Mouse (Mus musculus) cerebellum, postnatal 25 days (tissue): ENCODE data around the gene AC134908.4.
"Not testable (repeated sequence)": the region's sequence is repeated elsewhere in the genome, so short reads cannot be mapped to it uniquely, and the experiment has no call there.

Experiments
- DNase-seq, 2 experiments: peaks; one replicate each; pipeline ENCODE4 v3.0.0; 2021; ENCODE audit warnings: mixed read lengths in 2 of 2

AC134908.4 gene

DNA sequence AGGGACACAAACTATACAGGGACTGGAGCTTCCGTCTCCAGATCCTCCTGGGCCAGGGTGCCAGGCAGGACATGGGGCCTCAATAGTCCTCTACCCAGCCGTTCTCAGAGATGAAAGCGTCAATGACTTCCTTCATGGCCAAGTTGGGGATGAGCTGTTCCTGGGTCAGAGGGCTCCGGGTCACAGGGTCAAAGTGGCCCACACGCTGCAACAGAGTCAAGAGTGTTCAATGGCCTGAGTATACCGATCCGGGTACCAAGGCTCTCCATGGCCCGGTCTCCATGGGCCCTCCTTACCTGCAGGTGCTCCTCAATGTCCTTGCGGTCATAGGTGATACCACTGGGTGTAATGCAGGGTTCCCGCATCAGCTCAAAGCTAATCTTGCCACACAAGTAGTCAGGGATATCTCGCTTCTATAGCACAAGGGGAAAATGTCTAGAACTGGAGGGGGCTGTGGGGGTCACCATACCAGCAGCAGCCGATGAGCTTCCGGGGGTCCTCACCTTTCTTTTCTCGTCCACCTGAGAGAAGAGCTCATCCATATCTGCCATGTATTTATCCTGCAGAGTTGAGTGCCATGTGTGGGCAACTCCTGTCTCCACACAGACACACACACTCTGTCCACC, 35.5 kb upstream of the AC134908.4 start:
- DNase-seq: no peak

DNA sequence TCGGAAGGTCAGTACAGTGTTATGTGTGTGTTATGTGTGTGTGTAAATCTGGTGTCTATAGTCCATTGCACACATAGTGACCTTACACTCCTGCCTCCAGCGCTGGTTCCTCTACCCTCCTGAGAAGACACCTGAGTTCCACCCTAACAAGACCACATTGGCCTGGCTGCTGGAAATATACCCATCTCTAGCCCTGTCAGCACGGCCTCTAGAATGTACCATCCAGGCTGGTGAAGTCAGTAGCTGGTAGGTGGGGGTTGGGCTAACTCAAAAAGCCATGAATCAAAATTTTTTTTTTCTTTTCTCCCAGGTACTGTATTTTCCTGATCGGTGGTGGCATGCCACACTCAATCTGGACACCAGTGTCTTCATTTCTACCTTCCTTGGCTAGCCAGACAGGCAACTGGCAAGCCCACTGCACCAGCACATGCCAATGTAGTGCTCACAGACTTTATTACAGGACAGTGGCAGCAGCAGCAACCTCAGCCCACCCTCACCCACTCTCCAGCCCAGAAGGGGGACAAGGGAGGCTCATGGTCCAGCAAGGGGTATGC, 34.8 kb upstream of the AC134908.4 start:
- no peak for DNase-seq

DNA sequence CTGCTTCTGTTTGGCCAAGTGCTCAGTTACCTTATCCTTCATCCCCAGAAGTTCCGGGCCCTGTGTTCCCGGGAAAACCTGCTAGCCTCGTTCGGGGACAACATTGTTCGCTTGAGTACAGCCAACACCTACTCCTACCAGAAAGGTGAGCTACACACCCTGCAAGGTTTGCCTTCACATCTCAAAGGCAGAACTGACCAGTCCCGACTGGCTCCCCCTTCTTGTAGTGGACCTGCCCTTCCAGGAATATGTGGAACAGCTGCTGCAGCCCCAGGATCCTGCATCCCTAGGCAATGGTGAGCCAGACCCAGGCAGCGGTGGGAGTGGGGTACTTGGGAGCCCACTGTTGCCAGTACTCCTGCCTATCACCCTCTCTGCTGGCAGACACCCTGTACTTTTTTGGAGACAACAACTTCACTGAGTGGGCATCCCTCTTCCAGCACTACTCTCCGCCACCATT, 34.1 kb upstream of the AC134908.4 start:
- peak in 1 of 2 experiments; percentile 40 for DNase-seq

DNA sequence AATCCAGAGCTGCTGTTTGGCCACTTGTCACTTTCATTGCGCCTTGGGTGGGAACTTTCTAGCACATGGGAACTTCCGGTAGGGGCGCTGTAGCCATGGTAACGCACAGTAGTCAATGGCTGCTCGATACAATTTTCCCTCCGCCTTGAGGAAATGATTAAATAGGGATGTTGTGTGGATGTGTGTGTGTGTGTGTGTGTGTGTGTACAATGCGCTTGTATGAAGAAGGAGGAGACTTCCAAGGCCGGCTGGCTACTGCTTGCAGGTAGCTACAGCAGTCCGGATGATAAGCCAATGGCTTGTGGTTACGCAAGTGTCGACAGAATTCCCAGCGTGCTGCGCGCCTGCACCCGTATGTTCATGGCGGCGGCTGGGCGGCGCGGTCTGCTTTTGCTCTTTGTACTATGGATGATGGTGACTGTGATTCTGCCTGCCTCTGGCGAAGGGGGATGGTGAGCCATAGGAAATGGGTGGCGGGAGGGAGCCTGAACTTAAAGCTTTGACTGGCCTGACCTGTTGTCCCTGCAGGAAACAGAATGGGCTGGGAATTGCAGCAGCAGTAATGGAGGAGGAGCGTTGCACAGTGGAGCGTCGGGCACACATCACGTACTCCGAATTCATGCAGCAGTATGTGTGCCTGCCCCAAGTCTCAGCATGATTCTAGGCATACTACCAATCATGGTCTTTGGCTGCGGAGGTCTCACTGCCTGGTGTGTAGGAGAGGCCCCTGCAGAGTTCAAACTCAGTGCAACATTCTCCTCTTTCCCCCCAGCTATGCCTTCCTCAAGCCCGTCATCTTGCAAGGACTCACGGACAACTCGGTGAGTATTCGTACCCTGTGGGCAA, 33.5 kb upstream of the AC134908.4 start, which contains the start of gene Jmjd8:
Jmjd8 (plus strand) TSS at position 156 of the 846 bp plus-strand sequence.
- DNase-seq: peak; percentile 89 to 90

DNA sequence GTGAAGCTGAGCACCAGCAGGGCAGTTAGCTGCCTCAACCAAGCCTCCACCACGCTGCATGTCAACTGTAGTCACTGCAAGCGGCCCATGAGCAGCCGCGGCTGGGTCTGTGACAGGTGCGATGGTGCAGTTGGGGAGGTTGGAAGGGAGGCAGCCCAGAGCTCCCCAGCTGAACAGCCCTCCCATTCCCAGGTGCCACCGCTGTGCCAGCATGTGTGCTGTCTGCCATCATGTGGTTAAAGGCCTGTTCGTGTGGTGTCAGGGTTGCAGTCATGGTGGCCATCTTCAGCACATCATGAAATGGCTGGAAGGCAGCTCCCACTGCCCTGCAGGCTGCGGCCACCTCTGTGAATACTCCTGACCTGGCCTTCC, 32.8 kb upstream of the AC134908.4 start:
- DNase-seq: peak in 1 of 2 experiments; percentile 42

DNA sequence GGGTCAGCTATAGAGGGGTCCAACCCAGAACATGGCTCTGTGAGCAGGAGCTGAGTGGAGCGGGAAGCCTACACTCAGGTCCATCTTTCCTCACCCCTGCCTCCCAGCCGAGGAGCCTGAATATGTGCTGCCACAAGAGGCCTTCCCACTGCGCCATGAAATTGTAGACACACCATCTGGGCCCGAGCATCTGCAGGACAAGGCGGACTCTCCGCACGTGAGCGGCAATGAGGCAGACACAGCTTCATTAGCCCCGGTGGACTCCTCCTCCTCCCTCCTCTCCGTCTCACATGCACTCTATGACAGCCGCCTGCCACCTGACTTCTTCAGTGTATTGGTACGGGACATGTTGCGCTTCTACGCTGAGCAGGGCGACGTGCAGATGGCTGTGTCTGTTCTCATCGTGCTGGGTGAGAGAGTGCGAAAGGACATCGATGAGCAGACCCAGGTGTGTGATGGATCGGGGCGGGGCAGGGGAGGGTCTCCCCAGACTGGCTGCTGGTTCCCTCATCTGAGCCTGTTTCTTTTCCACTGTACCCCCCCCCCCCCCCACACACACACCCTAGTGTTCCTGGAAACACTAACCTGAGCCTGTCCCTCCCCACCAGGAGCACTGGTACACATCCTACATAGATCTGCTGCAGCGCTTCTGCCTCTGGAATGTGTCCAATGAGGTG, 32.2 kb upstream of the AC134908.4 start:
- peak in 1 of 2 experiments; percentile 26 for DNase-seq

DNA sequence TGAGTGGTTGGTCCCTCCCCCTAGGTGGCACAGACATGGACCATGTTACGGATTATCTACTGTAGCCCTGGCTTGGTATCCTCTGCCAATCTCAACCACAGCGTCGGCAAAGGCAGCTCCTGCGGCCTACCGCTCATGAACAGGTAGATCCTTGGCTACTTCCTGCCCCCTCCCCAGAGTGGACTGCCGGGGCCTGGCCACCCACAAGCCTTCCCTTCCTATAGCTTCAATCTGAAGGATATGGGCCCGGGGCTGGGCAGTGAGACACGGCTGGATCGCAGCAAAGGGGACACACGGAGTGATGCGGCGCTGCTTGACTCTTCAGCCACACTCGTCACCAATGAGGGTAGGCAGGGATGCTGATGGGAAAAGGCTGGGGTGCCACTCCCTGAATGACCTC, 31.6 kb upstream of the AC134908.4 start:
- peak in 1 of 2 experiments; percentile 15 for DNase-seq

DNA sequence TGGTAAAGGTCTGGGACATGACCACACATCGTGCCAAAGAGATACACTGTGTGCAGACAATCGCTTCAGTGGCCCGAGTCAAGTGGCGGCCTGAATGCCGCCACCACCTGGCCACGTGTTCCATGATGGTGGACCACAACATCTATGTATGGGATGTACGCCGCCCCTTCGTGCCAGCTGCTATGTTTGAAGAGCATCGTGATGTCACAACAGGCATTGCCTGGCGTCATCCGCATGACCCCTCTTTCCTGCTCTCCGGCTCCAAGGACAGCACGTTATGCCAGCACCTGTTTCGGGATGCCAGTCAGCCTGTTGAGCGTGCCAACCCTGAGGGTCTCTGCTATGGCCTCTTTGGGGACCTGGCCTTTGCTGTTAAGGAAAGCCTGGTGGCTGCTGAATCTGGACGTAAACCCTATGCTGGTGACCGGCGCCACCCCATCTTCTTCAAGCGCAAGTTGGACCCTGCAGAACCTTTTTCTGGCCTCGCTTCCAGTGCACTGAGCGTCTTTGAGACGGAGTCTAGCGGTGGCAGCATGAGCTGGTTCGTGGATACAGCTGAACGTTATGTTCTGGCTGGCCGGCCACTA, 30.6 kb upstream of the AC134908.4 start:
- peak in 1 of 2 experiments; percentile 29 for DNase-seq

DNA sequence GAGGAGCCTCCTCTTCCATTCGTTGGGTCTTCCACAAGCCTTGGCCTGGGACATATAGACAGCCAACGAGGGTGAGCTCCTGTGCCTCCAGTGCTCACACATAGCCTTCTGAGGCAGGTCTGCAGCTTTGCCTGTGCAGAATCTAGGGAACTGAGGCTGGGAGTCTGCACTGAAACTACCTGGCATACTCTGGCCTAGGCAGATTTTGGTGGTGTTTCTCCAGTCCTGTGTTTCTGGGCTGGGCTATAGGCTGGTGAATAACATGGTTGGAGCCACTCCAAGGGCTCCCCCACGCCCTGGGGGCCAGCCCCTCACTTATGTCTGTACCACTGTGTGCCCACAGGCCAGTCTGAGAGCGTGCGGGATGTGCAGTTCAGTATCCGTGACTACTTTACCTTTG, 29.9 kb upstream of the AC134908.4 start:
- peak in 1 of 2 experiments; percentile 23 for DNase-seq

DNA sequence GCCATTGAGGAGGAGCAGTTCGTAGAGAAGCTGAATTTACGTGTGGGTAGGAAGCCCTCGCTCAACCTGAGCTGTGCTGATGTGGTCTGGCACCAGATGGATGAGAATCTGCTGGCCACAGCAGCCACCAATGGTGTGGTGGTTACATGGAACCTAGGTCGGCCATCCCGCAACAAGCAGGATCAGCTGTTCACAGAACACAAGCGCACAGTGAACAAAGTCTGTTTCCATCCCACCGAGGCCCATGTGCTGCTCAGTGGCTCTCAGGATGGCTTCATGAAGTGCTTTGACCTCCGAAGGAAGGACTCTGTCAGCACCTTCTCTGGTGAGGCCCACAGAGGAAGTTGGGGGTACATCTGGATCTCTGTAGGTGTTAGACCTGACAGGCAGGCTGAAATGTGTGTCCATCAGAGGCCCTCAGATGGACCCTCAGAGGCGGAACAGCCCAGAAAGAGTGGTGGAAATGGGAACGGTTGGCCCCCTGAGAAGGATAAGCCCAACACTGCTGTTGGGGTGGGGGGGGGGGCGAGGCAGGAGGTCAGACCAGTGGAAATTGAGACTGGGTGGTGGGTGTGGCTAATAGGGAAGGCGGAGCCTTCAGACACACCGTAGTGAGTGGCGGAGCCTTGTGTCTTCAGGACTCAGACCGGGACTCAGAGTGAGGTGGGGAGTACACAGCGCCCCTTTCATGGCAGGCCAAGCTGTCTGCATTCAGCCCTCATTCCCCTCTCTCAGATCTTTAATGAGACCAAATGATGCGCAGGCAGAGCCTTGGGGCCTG, 29.1 kb upstream of the AC134908.4 start:
- peak in 1 of 2 experiments; percentile 19 for DNase-seq

DNA sequence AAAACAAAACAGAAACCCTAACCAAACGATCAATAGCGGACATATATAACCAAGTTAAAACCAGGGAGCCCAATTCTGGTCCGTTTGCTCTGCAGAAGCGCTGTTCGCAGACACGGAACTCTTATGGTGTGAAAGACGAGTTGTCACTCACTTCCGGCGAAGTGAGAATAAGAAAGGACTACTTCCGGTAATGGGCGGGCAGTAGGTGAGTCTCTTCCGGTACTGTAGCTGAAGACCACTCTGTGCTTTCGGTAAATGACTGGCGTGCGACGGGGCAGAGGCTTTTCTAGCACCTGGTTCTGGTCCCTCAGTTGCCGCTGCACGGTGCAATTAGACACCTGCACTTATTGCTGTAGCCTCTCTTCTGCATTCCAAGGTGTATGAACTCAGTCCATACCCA, 28.0 kb upstream of the AC134908.4 start, which contains the start of gene Wdr24:
Wdr24 (plus strand) TSS at position 176 of the 400 bp plus-strand sequence.
- peak; percentile 77 to 83 for DNase-seq

DNA sequence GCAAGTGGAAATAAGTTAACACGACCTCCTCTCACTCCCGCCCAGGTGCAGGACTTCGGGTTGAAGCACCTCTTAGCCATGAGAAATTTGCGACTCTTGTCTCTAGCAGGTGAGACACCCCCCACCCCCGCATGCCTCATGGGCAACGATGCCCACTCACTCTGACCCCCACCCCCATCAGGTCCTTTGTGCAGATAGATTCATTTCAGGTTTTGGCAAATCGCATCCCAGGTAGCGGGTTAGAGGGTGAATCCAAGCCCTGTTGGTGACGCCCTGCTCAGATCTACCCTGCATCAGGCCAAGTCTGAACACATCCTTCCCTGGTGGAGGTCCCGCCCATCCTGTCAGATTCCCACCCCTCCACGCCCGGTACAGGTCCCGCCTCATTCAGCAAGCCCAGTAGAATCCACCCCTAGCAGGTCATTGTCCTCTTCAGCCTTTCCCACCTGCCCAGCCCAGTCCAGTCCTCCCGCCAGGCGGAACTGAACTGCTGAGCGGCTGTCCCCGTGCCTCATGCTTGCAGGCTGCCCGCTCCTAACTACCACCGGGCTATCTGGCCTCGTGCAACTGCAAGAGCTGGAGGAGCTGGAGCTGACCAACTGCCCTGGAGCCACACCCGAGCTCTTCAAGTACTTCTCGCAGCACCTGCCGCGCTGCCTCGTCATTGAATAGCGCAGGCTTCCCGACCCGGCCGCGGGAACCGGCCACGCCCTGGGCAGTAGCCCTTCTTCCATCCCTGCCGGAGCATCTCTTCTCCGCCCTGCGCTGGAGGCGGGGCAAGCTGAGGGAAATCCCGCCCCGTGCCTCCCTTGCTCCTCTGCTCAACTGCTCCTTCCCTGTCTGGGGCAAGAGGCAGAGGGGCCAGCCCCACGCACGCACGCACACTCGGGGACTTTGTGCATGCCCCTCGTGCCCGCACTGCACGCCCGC, 23.7 kb upstream of the AC134908.4 start:
- DNase-seq: peak in 1 of 2 experiments; percentile 30

DNA sequence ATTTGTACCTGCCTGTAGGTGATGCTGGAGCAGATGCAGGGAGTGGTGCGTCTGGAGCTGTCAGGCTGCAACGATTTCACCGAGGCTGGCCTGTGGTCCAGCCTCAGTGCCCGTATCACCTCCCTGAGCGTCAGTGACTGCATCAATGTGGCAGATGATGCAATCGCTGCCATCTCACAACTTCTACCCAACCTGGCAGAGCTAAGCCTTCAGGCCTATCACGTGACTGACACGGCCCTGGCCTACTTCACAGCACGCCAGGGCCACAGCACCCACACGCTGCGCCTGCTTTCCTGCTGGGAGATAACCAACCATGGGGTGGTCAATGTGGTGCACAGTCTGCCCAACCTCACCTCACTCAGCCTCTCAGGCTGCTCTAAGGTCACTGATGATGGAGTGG, 22.2 kb upstream of the AC134908.4 start:
- peak in 1 of 2 experiments; percentile 11 for DNase-seq

DNA sequence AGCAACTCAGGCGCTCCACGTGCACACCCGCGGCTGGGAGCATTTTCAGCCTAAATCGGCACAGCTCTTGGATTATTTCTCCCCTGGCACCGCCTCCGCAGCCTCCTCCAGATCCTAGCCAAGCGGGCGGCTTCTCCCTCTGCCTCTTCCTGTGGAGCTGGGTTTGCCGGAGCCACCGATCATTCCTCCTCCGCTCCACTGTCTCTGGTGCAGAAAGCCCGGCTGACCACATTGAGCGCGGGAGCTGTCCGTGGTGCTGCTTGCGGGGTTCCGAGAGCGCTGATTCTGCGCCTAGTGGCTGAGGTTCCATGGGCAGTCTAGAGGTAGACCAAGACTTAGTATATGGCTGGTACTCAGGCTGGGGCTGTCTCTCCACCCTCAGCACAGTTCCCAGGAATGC, 18.0 kb upstream of the AC134908.4 start:
- peak; percentile 76 to 80 for DNase-seq

DNA sequence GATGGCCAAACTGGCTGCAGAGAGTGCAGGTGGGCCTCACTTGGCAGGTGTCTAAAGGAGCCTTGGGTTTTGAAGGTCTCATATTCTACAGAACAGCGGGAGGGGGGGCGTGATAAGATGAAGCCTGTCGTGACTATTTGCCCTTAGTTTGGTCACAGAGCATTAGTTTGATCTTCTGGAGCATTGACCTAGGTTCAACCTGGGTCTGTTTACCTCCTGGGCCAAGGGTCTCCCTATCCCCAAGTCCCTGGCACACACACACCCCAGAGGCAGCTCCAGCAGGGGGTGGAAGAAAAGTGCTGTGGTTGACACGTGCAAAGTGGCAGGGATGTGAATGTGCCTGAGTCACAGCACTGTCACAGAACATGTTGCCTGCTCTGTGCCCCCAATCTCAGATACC, 15.4 kb upstream of the AC134908.4 start:
- no peak for DNase-seq

DNA sequence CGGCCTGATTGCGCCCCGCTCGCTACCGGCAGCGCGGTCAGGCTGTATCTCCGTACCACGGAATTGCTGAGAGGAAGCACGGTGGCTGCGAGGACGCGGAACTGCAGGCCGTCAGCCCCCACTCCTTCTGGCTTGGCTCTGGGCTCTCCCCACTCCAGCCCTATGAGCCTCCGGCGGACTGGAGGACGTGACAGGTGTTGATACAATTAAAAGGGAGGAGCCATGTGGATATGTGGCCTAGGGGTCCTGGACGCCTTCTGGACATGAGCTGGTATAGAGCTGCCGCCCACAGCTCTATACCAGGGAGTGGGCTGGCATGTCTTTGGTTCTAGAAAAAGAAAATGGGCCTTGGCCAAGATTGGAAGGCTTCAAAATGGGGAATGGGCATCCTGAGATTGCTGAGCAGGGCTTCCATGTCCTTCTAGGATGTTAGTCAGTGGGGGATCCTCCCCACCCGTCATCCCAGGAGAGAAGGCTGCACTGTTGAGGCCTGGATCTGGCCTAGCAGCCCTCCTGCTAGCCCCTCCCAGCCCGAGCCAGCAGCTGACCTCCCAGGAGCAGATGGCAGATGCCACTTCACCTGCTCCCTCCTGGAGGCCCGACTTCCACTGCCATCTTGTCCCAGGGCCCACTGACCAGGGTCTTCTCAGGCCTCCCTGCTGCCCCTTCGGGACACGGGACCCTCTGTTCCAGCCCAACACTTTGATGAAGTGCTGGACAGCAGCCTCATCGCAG, 14.3 kb upstream of the AC134908.4 start:
- peak; percentile 81 to 84 for DNase-seq

DNA sequence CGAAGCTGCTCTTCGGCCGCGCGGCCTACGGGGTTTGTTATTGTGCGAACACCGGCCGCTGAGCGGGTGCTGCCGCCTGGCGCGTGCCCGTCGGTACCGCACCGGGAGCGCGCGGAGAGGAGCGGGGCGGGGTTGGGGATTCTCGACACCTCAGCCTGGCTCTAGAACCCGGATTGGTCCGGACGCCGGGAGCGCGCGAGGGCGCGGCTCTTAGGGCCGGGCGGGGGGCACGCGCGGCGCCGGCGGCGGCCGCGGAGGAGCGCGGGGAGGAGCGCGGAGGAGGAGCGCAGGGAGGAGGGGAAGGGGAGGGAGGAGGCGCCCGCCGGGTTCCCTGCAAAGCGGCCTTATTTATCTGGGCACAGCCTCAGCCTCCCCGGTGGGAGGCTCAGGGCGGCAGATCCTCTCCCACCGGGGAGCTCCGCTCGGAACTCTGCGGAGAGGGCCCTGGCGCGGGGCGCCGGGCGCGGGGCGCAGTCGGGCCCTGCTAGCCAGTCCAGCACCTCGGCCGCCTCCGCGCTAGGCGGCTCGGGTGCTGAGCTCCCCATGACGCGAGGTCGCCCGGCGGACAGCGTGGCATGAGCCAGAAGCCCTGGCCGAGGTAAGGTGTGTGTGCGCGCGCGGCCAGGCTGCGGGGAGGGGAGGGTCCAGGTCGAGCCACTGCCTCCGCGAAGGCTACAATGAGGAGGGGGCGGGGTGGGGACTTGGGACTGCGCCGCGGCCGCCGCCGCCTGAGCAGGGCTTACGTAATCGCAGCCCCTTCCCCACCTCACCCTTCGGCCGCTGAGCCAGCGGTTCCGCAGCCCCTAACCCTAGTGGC, 13.5 kb upstream of the AC134908.4 start, which contains the start of gene Fbxl16:
Fbxl16 (plus strand) TSS at position 297 of the 817 bp plus-strand sequence.
- peak; percentile 97 to 98 for DNase-seq

DNA sequence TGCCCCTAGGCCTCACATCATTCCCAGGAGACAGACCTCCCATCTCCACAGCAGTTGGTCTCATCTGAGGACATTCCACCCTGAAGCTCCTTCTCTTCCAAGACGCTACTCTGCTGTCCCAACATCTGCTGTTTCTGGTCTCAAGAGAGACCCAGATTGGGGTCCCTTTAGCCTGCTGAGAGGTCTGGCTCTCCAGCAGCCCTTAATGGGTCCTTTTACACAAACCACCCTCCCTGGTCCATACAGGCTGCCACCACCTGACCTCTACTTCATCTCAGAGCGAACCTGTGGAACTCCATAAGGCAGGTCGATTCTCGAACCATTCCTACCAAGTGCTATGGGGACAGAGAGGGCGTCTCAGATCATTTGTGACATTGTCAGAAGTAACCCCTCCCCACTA, 12.6 kb upstream of the AC134908.4 start:
- no peak for DNase-seq

DNA sequence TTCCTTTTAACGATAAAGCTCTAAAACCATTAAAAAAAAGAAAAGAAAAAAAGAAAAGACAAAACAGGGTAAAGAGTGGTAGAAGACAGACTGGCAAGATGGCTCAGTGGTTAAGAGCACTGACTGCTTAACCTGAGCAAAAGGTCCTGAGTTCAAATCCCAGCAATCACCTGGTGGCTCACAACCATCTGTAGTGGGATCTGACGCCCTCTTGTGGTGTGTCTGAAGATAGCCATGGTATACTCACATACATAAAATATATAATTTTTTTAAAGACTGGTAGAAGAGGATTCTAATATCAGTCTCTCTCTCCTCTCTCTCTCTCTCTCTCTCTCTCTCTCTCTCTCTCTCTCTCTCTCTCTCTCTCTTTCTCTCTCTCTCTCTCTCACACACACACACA, 12.0 kb upstream of the AC134908.4 start:
- DNase-seq: not testable (repeated sequence)
